Mouse (Mus musculus): ENCODE data around the gene Rnf17. TPM values are rescaled to one million over a fixed set of nuclear protein-coding genes. Genes with fewer than 3 reads are reported as not detected.

Gene Rnf17
- polyA plus RNA-seq, 1 experiment from 2014 or later: 1.0 TPM

DNA sequence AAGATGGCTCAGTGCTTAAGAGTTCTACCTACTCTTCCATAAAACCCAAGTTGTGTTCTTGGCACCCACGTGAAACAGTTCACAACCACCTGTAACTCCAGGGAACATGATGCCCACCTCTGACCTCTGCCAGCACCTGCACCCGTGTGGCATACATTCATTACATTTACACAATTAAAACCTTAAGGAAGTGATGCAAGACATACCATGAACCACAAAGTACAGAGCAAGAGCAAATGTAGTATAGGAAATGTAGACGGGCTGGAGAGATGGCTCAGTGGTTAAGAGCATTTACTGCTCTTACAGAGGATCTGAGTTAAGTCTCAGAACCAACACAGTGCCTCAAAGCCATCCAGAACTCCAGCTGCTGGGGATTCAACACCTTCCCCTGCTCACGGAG lies 166.7 kb downstream of the Rnf17 start:
- Histone ChIP-seq H3K4me1 (replicated peaks; ENCODE audit: control insufficient read depth, insufficient read depth, low read length) (no peaks in the 10 kb centered on the region), H3K9ac (ENCODE audit: low read length) (no peak overlapping the region), H3K36me3 (ENCODE audit: control insufficient read depth, insufficient read depth, low read length) (no peaks in the 10 kb centered on the region), H3K27me3 (ENCODE audit: control insufficient read depth, insufficient read depth, low read length) (no peaks in the 10 kb centered on the region), H3K9me3 (ENCODE audit: control insufficient read depth, low read length) (no peaks in the 10 kb centered on the region), H3K4me2 (ENCODE audit: low read depth, low read length, severe bottlenecking) (no peak overlapping the region), H3K4me3 (ENCODE audit: low read depth, low read length) (no peak overlapping the region), H3K27ac (ENCODE audit: low read depth, low read length) (no peak overlapping the region)
- DNase-seq (ENCODE audit: low spot score): no peak
- WGBS: 84% methylated on average over 4 of the region's 4 CpGs
- ATAC-seq (replicated peaks; ENCODE audit: low FRiP score): no peak

DNA sequence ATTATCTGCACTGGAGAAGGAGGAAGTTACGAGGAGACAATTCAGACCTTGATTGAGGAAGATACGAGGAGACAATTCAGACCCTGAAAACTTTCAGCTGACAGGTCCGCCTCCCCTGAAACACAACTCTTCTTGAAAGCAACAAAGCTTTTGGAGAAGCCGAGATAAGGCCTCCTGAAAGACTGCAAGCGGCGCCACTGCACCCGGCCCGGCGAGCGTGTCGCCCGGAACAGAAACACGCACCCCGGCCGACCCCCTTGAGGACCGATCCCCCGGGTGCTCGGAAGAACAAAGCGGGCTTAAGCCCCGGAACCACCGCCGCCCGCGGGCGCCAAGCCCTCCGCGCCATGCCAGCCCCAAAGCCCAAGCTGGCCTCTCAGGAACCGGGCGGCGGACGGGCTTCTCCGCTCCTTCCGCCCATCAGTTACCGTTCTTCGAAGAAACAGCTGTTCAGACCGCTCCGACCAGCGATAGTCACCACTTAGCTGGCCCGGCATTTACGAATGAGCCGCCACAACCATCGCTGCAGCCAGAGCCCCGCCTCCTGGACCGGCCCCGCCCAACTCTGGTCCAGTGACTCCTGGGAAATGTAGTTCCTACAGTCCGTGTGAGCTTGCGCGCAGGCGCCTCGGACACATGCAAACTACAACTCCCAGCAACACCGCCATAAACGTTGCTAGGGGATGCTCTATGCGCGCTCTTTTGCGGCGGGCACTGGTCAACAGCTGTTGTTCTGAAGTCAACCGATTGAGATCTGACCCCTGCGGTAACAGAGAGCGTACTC lies 169.1 kb downstream of the Rnf17 start:
- no peaks in the 10 kb centered on the region for H3K4me1 ChIP-seq (replicated peaks; ENCODE audit: control insufficient read depth, insufficient read depth, low read length)
- H3K9ac ChIP-seq (ENCODE audit: low read length): peak overlapping the region; percentile 79
- peak; percentile 99 for ATAC-seq (replicated peaks; ENCODE audit: low FRiP score)
- H3K9me3 ChIP-seq (ENCODE audit: control insufficient read depth, low read length): no peaks in the 10 kb centered on the region
- H3K4me3 ChIP-seq (ENCODE audit: low read depth, low read length): peak overlapping the region; percentile 80
- peak overlapping the region; percentile 83 for H3K27ac ChIP-seq (ENCODE audit: low read depth, low read length)
- H3K4me2 ChIP-seq (ENCODE audit: low read depth, low read length, severe bottlenecking): peak overlapping the region; percentile 53
- H3K27me3 ChIP-seq (ENCODE audit: control insufficient read depth, insufficient read depth, low read length): no peaks in the 10 kb centered on the region
- H3K36me3 ChIP-seq (ENCODE audit: control insufficient read depth, insufficient read depth, low read length): no peaks in the 10 kb centered on the region
- under 1% methylated on average over 59 of the region's 59 CpGs for WGBS
- peak; percentile 97 for DNase-seq (ENCODE audit: low spot score)

DNA sequence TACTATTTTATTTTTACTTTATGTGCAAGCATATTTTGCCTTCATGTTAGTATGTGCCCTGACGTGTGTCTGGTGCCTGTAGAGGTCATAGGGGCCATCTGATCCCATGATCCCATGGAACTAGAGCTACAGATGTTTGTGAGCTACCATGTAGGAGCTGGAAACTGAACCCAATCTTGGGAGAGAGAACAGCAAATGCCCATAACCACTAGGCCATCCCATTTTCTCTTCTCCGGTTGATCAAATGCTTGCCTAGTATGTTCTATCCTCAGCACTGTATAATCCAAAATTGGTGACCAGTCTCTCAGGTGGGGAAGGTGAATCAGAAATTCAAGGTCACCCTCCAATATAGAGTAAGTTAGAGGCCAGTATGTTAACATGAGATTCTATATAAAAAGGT lies 170.2 kb downstream of the Rnf17 start:
- no peaks in the 10 kb centered on the region for H3K9me3 ChIP-seq (ENCODE audit: control insufficient read depth, low read length)
- no peaks in the 10 kb centered on the region for H3K36me3 ChIP-seq (ENCODE audit: control insufficient read depth, insufficient read depth, low read length)
- peak overlapping the region; percentile 21 for H3K9ac ChIP-seq (ENCODE audit: low read length)
- no peak overlapping the region for H3K27ac ChIP-seq (ENCODE audit: low read depth, low read length)
- WGBS: 77% methylated on average over 2 of the region's 2 CpGs
- H3K4me1 ChIP-seq (replicated peaks; ENCODE audit: control insufficient read depth, insufficient read depth, low read length): no peaks in the 10 kb centered on the region
- no peaks in the 10 kb centered on the region for H3K27me3 ChIP-seq (ENCODE audit: control insufficient read depth, insufficient read depth, low read length)
- peak overlapping the region; percentile 41; the same call in 1 of the 2 replicates for H3K4me2 ChIP-seq (ENCODE audit: low read depth, low read length, severe bottlenecking)
- H3K4me3 ChIP-seq (ENCODE audit: low read depth, low read length): peak overlapping the region; percentile 80; the same call in 1 of the 2 replicates
- ATAC-seq (replicated peaks; ENCODE audit: low FRiP score): no peak
- no peak for DNase-seq (ENCODE audit: low spot score)

Other genes with a start within 250 kb of the Rnf17 start
- gene Gzmg, start 243.0 kb upstream of the Rnf17 start, polyA plus RNA-seq (2014; fragmentation: Nextera tagmentation; extraction: Ambion mirVana): not detected in 2 replicates
- not detected in 2 replicates for gene Gzmn, start 228.0 kb upstream of the Rnf17 start, polyA plus RNA-seq (2014; fragmentation: Nextera tagmentation; extraction: Ambion mirVana)
- gene Gzmf, start 191.2 kb upstream of the Rnf17 start, polyA plus RNA-seq (2014; fragmentation: Nextera tagmentation; extraction: Ambion mirVana): not detected in 2 replicates
- gene Gzmc, start 167.9 kb upstream of the Rnf17 start, polyA plus RNA-seq (2014; fragmentation: Nextera tagmentation; extraction: Ambion mirVana): not detected in 2 replicates
- not detected in 2 replicates for gene Gzmb, start 140.3 kb upstream of the Rnf17 start, polyA plus RNA-seq (2014; fragmentation: Nextera tagmentation; extraction: Ambion mirVana)
- gene Atp12a, start 37.5 kb upstream of the Rnf17 start, polyA plus RNA-seq (2014; fragmentation: Nextera tagmentation; extraction: Ambion mirVana): 0.04 TPM in 1 of 2 replicates, not detected in the other
- gene Cenpj, start 172.8 kb downstream of the Rnf17 start, polyA plus RNA-seq (2014; fragmentation: Nextera tagmentation; extraction: Ambion mirVana): 25.6 and 28.6 TPM in 2 replicates
- gene Parp4, start 173.0 kb downstream of the Rnf17 start, polyA plus RNA-seq (2014; fragmentation: Nextera tagmentation; extraction: Ambion mirVana): 1.1 and 2.3 TPM in 2 replicates